Mouse (Mus musculus) thymus, adult 2 months (tissue): ENCODE results near the gene Foxs1. TPM values are rescaled to one million over a fixed set of nuclear protein-coding genes. Genes with fewer than 3 reads are reported as not detected.
A peak's percentile ranks its signal among the peaks of the same experiment; 100 is the strongest.

Experiments used
- DNase-seq: peaks from one replicate; pipeline ENCODE4 v3.0.0; 2021
- H3K27ac ChIP-seq: fragments of 200-500 bp; 2 replicates; pipeline ENCODE4 v1.5.1; 2012; ENCODE audit warnings: low read length, control low read depth; ENCODE audit not compliant: control insufficient read depth, insufficient read depth
- H3K27me3 ChIP-seq: fragments of 200-500 bp; 2 replicates; pipeline ENCODE4 v1.6.1; 2012; ENCODE audit warnings: mild to moderate bottlenecking, low read length, moderate library complexity, mixed read lengths; ENCODE audit not compliant: control insufficient read depth, insufficient read depth
- H3K36me3 ChIP-seq: fragments of 200-500 bp; 2 replicates; pipeline ENCODE4 v1.6.1; 2012; ENCODE audit warnings: mild to moderate bottlenecking, low read length, moderate library complexity; ENCODE audit not compliant: control insufficient read depth, insufficient read depth
- H3K4me1 ChIP-seq: fragments of 200-500 bp; replicated peaks from 2 replicates; pipeline ENCODE4 v1.6.1; 2012; ENCODE audit warnings: low read length; ENCODE audit not compliant: control insufficient read depth, insufficient read depth
- H3K4me3 ChIP-seq: fragments of 200-500 bp; 2 replicates; pipeline ENCODE4 v1.5.1; 2012; ENCODE audit warnings: mild to moderate bottlenecking, low read length, control low read depth, moderate library complexity; ENCODE audit not compliant: control insufficient read depth, insufficient read depth
- CTCF ChIP-seq: fragments of 200-500 bp; IDR thresholded peaks from 2 replicates; pipeline ENCODE4 v1.5.1; 2012; ENCODE audit warnings: mild to moderate bottlenecking, control low read depth, low read length, moderate library complexity, borderline replicate concordance; ENCODE audit not compliant: control insufficient read depth, poor library complexity, insufficient read depth; ENCODE audit errors: extremely low read depth
- POLR2A ChIP-seq: fragments of 200-500 bp; IDR thresholded peaks from 2 replicates; pipeline ENCODE4 v1.6.1; 2012; ENCODE audit warnings: mild to moderate bottlenecking, low read length, control low read depth, moderate library complexity; ENCODE audit not compliant: control insufficient read depth, poor library complexity, insufficient read depth; ENCODE audit errors: extremely low read depth
- WGBS: fragments of 180-500 bp; shearing (Covaris S2); methylation state at CpG from one replicate; pipeline ENCODE4 v1.1.7; 2018; 5-methylcytosine and 5-hydroxymethylcytosine counted together
- polyA plus RNA-seq: library from polyadenylated mRNA; depleted of rRNA; stranded (reverse); fragments of >200 nt; gene quantifications from 2 replicates; pipeline ENCODE4 v1.2.3, GENCODE M21; 2012

Gene Foxs1
- polyA plus RNA-seq, 1 experiment = 8.6 TPM

- WGBS = 1% methylated on average over 65 of the region's 65 CpGs
- no peak for DNase-seq
- peaks cover 5% of the 10 kb centered on the region; the same call in 1 of the 2 replicates for H3K27me3 ChIP-seq
- TF ChIP-seq CTCF (no peak), POLR2A (no peak)
- H3K4me1 ChIP-seq = peaks cover 12% of the 10 kb centered on the region; the same call in 1 of the 2 replicates
- no peaks in the 10 kb centered on the region for H3K36me3 ChIP-seq
- H3K27ac ChIP-seq = no peak overlapping the region
- peak overlapping the region; percentile 27 for H3K4me3 ChIP-seq
Observed at GRCm38 (mm10) chr2:152942898-152943515, 10.0 kb upstream of the Foxs1 start.

- no peak for DNase-seq
- Histone ChIP-seq H3K4me3 (no peak overlapping the region), H3K36me3 (no peaks in the 10 kb centered on the region), H3K27ac (no peak overlapping the region), H3K27me3 (peaks cover 5% of the 10 kb centered on the region; the same call in 1 of the 2 replicates), H3K4me1 (peaks cover 12% of the 10 kb centered on the region; the same call in 1 of the 2 replicates)
- 20% methylated on average over 7 of the region's 7 CpGs for WGBS
- TF ChIP-seq POLR2A (no peak), CTCF (no peak)
Observed at GRCm38 (mm10) chr2:152941776-152942175, 8.8 kb upstream of the Foxs1 start.

GRCm38 (mm10) chr2:152941106-152941505 is 8.1 kb upstream of the Foxs1 start:
- Histone ChIP-seq H3K27me3 (peaks cover 5% of the 10 kb centered on the region; the same call in 1 of the 2 replicates), H3K4me1 (peaks cover 12% of the 10 kb centered on the region; the same call in 1 of the 2 replicates), H3K27ac (no peak overlapping the region), H3K36me3 (no peaks in the 10 kb centered on the region), H3K4me3 (no peak overlapping the region)
- DNase-seq = no peak
- 85% methylated on average over 6 of the region's 6 CpGs for WGBS
- TF ChIP-seq CTCF (no peak), POLR2A (no peak)

- H3K27me3 ChIP-seq = peaks cover 5% of the 10 kb centered on the region; the same call in 1 of the 2 replicates
- DNase-seq = peak; percentile 58
- peaks cover 12% of the 10 kb centered on the region; the same call in 1 of the 2 replicates for H3K4me1 ChIP-seq
- TF ChIP-seq POLR2A = no peak
- peak; percentile 87; the same call in 1 of the 2 replicates for TF ChIP-seq CTCF
- no peaks in the 10 kb centered on the region for H3K36me3 ChIP-seq
- H3K4me3 ChIP-seq = no peak overlapping the region
- no peak overlapping the region for H3K27ac ChIP-seq
- 2% methylated on average over 4 of the region's 4 CpGs for WGBS
Observed at GRCm38 (mm10) chr2:152939846-152940245, 6.8 kb upstream of the Foxs1 start.

GRCm38 (mm10) chr2:152933614-152934013 is 606 bp upstream of the Foxs1 start:
- TF ChIP-seq POLR2A (no peak), CTCF (peak; percentile 56; the same call in 1 of the 2 replicates)
- 51% methylated on average over 5 of the region's 5 CpGs for WGBS
- DNase-seq = peak; percentile 45
- Histone ChIP-seq H3K36me3 (no peaks in the 10 kb centered on the region), H3K4me1 (no peaks in the 10 kb centered on the region), H3K4me3 (no peak overlapping the region), H3K27ac (no peak overlapping the region), H3K27me3 (no peaks in the 10 kb centered on the region)

GRCm38 (mm10) chr2:152931456-152932160 is 1.4 kb downstream of the Foxs1 start:
- H3K4me3 ChIP-seq = no peak overlapping the region
- H3K27me3 ChIP-seq = no peaks in the 10 kb centered on the region
- no peak overlapping the region for H3K27ac ChIP-seq
- no peaks in the 10 kb centered on the region for H3K36me3 ChIP-seq
- H3K4me1 ChIP-seq = no peaks in the 10 kb centered on the region
- DNase-seq = no peak
- 92% methylated on average over 12 of the region's 12 CpGs for WGBS
- no peak for TF ChIP-seq POLR2A
- no peak for TF ChIP-seq CTCF
